Mouse (Mus musculus) MEL (cell line): Measurements from ENCODE around the gene Dpm1.

Experiments used
- CTCF ChIP-seq, 3 experiments: IDR thresholded peaks in 2 of 3; conservative IDR thresholded peaks in 1 of 3; 2 replicates each; pipeline ENCODE4 v1.5.1; 2011 to 2012; ENCODE audit warnings: low read length in 3 of 3, low read depth in 2 of 3, mild to moderate bottlenecking in 2 of 3, improper control_type of control experiment in 1 of 3, inconsistent platforms in 1 of 3, mixed read lengths in 1 of 3, moderate library complexity in 1 of 3; ENCODE audit not compliant: control insufficient read depth in 1 of 3, insufficient read depth in 1 of 3, poor library complexity in 1 of 3, severe bottlenecking in 1 of 3
- E2F4 ChIP-seq: IDR thresholded peaks from 2 replicates; pipeline ENCODE4 v1.6.1; 2011; ENCODE audit warnings: low read depth, low read length, improper control_type of control experiment, borderline replicate concordance
- NRF1 ChIP-seq: IDR thresholded peaks from 2 replicates; pipeline ENCODE4 v1.6.1; 2014; ENCODE audit warnings: low read depth, mild to moderate bottlenecking, inconsistent platforms, low read length, improper control_type of control experiment, moderate library complexity; ENCODE audit not compliant: poor library complexity, insufficient read depth, severe bottlenecking
- USF1 ChIP-seq: IDR thresholded peaks from 2 replicates; pipeline ENCODE4 v1.6.1; 2014; ENCODE audit warnings: low read depth, mild to moderate bottlenecking, inconsistent platforms, low read length, improper control_type of control experiment, moderate library complexity

GRCm38 (mm10) chr2:168161514-168161971 lies 68.8 kb downstream of the Dpm1 start:
- TF ChIP-seq CTCF (IDR thresholded peaks at IDR 0.05 in 2 of 3, conservative IDR thresholded peaks at IDR 0.05 in 1 of 3; ENCODE audit: control insufficient read depth in 1 of 3, insufficient read depth in 1 of 3, low read depth in 2 of 3, low read length in 3 of 3, poor library complexity in 1 of 3, severe bottlenecking in 1 of 3) (no peak), E2F4 (no peak), USF1 (no peak), NRF1 (no peak)
